Mouse (Mus musculus) embryonic fibroblast, embryonic 13.5 days (primary cell): ENCODE results near the gene Birc6.

ENCODE experiments used
- CTCF ChIP-seq: IDR thresholded peaks from 2 replicates; pipeline ENCODE4 v1.5.1; 2011; ENCODE audit warnings: mild to moderate bottlenecking, control low read depth, low read length, moderate library complexity, borderline replicate concordance; ENCODE audit not compliant: insufficient read depth
- POLR2A ChIP-seq: IDR thresholded peaks from 2 replicates; pipeline ENCODE4 v1.6.1; 2011; ENCODE audit warnings: low read depth, mild to moderate bottlenecking, control low read depth, low read length, moderate library complexity

GRCm38 (mm10) chr17:74601201-74601600, 73.1 kb downstream of the Birc6 start:
- TF ChIP-seq CTCF (no peak), POLR2A (no peak)
